Mouse (Mus musculus) fibroblast of lung, adult 2 months (primary cell): Measurements from ENCODE around the gene Prss43.

Source experiments
- DNase-seq: peaks from one replicate; pipeline ENCODE4 v3.0.0-alpha.2; 2011; ENCODE audit warnings: low read depth

Gene Prss43

GRCm38 (mm10) chr9:110840905-110841304, 14.4 kb downstream of the Prss43 start:
- DNase-seq = no peak

- peak; percentile 66 for DNase-seq
Measured at GRCm38 (mm10) chr9:110841438-110841837, 14.9 kb downstream of the Prss43 start.

GRCm38 (mm10) chr9:110844206-110844605, 17.7 kb downstream of the Prss43 start, which contains the start of gene Prss46:
Gene Prss46 (plus strand): TSS chr9:110844506.
- no peak for DNase-seq

- peak; percentile 61 for DNase-seq
Measured at GRCm38 (mm10) chr9:110849162-110849561, 22.7 kb downstream of the Prss43 start.

- no peak for DNase-seq
Measured at GRCm38 (mm10) chr9:110855903-110856302, 29.4 kb downstream of the Prss43 start.

- DNase-seq = no peak
Measured at GRCm38 (mm10) chr9:110856920-110857319, 30.4 kb downstream of the Prss43 start.

- DNase-seq = no peak
Measured at GRCm38 (mm10) chr9:110857781-110858472, 31.4 kb downstream of the Prss43 start, which contains the start of gene Prss50. Gene Prss50 (plus strand): TSS chr9:110857967.

GRCm38 (mm10) chr9:110858523-110858922, 32.0 kb downstream of the Prss43 start:
- DNase-seq = no peak

GRCm38 (mm10) chr9:110858967-110859596, 32.6 kb downstream of the Prss43 start:
- no peak for DNase-seq

- no peak for DNase-seq
Measured at GRCm38 (mm10) chr9:110871030-110871429, 44.5 kb downstream of the Prss43 start.

- DNase-seq = no peak
Measured at GRCm38 (mm10) chr9:110873681-110874659, 47.5 kb downstream of the Prss43 start.

GRCm38 (mm10) chr9:110874660-110875191, 48.2 kb downstream of the Prss43 start:
- no peak for DNase-seq

GRCm38 (mm10) chr9:110875288-110875695, 48.8 kb downstream of the Prss43 start:
- DNase-seq = no peak

- DNase-seq = peak; percentile 55
Measured at GRCm38 (mm10) chr9:110877353-110877752, 50.9 kb downstream of the Prss43 start.

- peak; percentile 84 for DNase-seq
Measured at GRCm38 (mm10) chr9:110877888-110878287, 51.4 kb downstream of the Prss43 start.

GRCm38 (mm10) chr9:110879191-110879920, 52.9 kb downstream of the Prss43 start, which contains the start of gene Als2cl:
Gene Als2cl (plus strand): TSS chr9:110879870.
- peak; percentile 72 for DNase-seq

GRCm38 (mm10) chr9:110879998-110880561, 53.6 kb downstream of the Prss43 start, which contains the start of gene Tmie:
Gene Tmie (minus strand): TSS chr9:110880113.
- no peak for DNase-seq

- DNase-seq = no peak
Measured at GRCm38 (mm10) chr9:110880772-110881171, 54.3 kb downstream of the Prss43 start.
